ENCODE assay signal across 21 mouse cellular contexts in the genomic region with DNA sequence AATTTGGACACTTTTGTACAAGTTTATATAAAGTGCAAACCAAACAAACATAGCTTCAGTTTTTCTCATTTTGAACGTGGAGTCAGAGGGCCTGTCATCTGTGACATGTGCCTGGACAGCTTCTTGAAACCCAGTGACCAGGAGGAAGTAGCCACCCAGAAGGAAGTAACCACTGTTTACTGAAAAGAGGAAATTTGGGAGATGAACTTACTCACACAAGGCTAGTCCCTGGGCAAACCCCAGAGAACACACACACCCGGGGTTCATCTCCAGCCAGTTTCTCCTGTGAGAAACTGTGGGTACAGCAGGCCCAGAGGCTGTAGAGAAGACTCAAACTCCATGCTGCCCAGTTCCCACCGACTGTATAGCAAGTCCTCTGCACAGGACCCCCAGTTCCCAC. TPM values are rescaled to one million over a fixed set of nuclear protein-coding genes. Genes with fewer than 3 reads are reported as not detected.
DNase-seq lines count a peak whose midpoint lies in the region; ATAC-seq and TF ChIP-seq lines count a peak whose summit lies in the region.
"Had no signal": no experiment of that assay in that cellular context is flagged by ENCODE, and none has a peak within 500 bp of the region (broad histone marks: within the 10 kb centered on the region; RNA-seq: fewer than 3 reads in every experiment).

No protein-coding gene starts in this region.

- H3K36me3 ChIP-seq in lung, postnatal 0 days (ENCODE audit: insufficient read depth, low read length) = no peaks in the 10 kb centered on the region
- no peaks in the 10 kb centered on the region for H3K36me3 ChIP-seq in liver, embryonic 11.5 days (ENCODE audit: control insufficient read depth, insufficient read depth, low read length)
- H3K36me3 ChIP-seq: forebrain, embryonic 12.5 days; midbrain, embryonic 13.5 days had no signal

- no peaks in the 10 kb centered on the region for H3K9me3 ChIP-seq in lung, postnatal 0 days (ENCODE audit: low read length)
- no peaks in the 10 kb centered on the region for H3K9me3 ChIP-seq in liver, embryonic 11.5 days (ENCODE audit: control insufficient read depth, low read length)
- H3K9me3 ChIP-seq: forebrain, embryonic 12.5 days; midbrain, embryonic 13.5 days had no signal

- H3K9ac ChIP-seq in lung, postnatal 0 days (replicated peaks; ENCODE audit: low read depth) = no peak overlapping the region
- H3K9ac ChIP-seq in liver, embryonic 11.5 days (ENCODE audit: low read depth, low read length) = no peak overlapping the region
- H3K9ac ChIP-seq: forebrain, embryonic 12.5 days; midbrain, embryonic 13.5 days had no signal

- no peak for TF ChIP-seq CTCF in lung, postnatal 0 days (IDR thresholded peaks at IDR 0.05)

- DNase-seq in lung, postnatal 0 days (ENCODE audit: low spot score) = peak; percentile 41
- no peak for DNase-seq in lung, postnatal 4 days
- DNase-seq in liver, embryonic 11.5 days (ENCODE audit: low spot score) = no peak
- DNase-seq in thymus, postnatal 25 days = no peak
- no peak for DNase-seq in adrenal gland, postnatal 4 days (ENCODE audit: low spot score in 2 of 2)
- no peak for DNase-seq in layer of hippocampus, postnatal 14 days (ENCODE audit: low spot score in 2 of 2)
- DNase-seq: adrenal gland, postnatal 36 days; cerebellum, postnatal 10 days; gastrocnemius, postnatal 36 days; heart, postnatal 36 days; kidney, adult 18-20 months; kidney, postnatal 10 days; lung, adult 18-20 months; lung, postnatal 36 days; right cerebral cortex, adult 18-20 months had no signal

- ATAC-seq in lung, postnatal 0 days = no peak
- no peak for ATAC-seq in liver, embryonic 11.5 days (replicated peaks; ENCODE audit: low FRiP score)
- ATAC-seq in megakaryocyte progenitor cell, adult 5-6 weeks (replicated peaks; ENCODE audit: poor library complexity) = peak; percentile 59
- ATAC-seq: activated CD4-positive, CD25-positive, alpha-beta regulatory T cell, adult 4 months; hindbrain, embryonic 16.5 days; midbrain, embryonic 13.5 days had no signal

- H3K27me3 ChIP-seq in lung, postnatal 0 days (replicated peaks; ENCODE audit: insufficient read depth, low read length) = no peaks in the 10 kb centered on the region
- no peaks in the 10 kb centered on the region for H3K27me3 ChIP-seq in liver, embryonic 11.5 days (replicated peaks; ENCODE audit: control insufficient read depth, insufficient read depth, low read length)
- H3K27me3 ChIP-seq: forebrain, embryonic 12.5 days had no signal

- peak overlapping the region; percentile 44; the same call in 1 of the 2 replicates for H3K27ac ChIP-seq in lung, postnatal 0 days (ENCODE audit: low read length)
- peak overlapping the region; percentile 11; the same call in 1 of the 2 replicates for H3K27ac ChIP-seq in liver, embryonic 11.5 days (ENCODE audit: low read depth, low read length)
- H3K27ac ChIP-seq: forebrain, embryonic 12.5 days; midbrain, embryonic 13.5 days had no signal

- peaks cover 24% of the 10 kb centered on the region; the same call in 1 of the 2 replicates for H3K4me1 ChIP-seq in lung, postnatal 0 days (ENCODE audit: insufficient read depth, low read depth, low read length)
- H3K4me1 ChIP-seq in liver, embryonic 11.5 days (replicated peaks; ENCODE audit: control insufficient read depth, insufficient read depth, low read length) = peaks cover 3% of the 10 kb centered on the region

- no peak for TF ChIP-seq EP300 in lung, postnatal 0 days (IDR thresholded peaks at IDR 0.05)

- WGBS in lung, postnatal 0 days = 44% methylated on average over 3 of the region's 3 CpGs
- WGBS in liver, embryonic 11.5 days = 39% methylated on average over 3 of the region's 3 CpGs

- H3K4me3 ChIP-seq in lung, postnatal 0 days (ENCODE audit: low read depth, low read length) = no peak overlapping the region
- no peak overlapping the region for H3K4me3 ChIP-seq in liver, embryonic 11.5 days (ENCODE audit: low read depth, low read length)
- H3K4me3 ChIP-seq: forebrain, embryonic 12.5 days; midbrain, embryonic 13.5 days had no signal

- no peak overlapping the region for H3K4me2 ChIP-seq in lung, postnatal 0 days (replicated peaks; ENCODE audit: low read depth, low read length)
- H3K4me2 ChIP-seq in liver, embryonic 11.5 days = no peak overlapping the region
- H3K4me2 ChIP-seq: forebrain, embryonic 12.5 days; heart, embryonic 11.5 days; midbrain, embryonic 13.5 days had no signal

RNA-seq across cellular contexts. Expression of gene Tbc1d2b, which starts 3.9 kb away (rescaled TPM):
- polyA plus RNA-seq in lung, postnatal 0 days (2015; fragmentation: Nextera tagmentation; extraction: Ambion mirVana) = 9.5 and 11.0 TPM in 2 replicates
- polyA plus RNA-seq in liver, embryonic 11.5 days (2014; fragmentation: Nextera tagmentation; extraction: Ambion mirVana) = 13.2 and 14.2 TPM in 2 replicates
- 49.8 and 51.4 TPM in 2 replicates for total RNA-seq in megakaryocyte progenitor cell, adult 5-6 weeks (2015)
- 46.2 and 56.7 TPM in 2 replicates for total RNA-seq in megakaryocyte progenitor cell, adult 5-6 weeks (2017)
- total RNA-seq in adrenal gland, postnatal 4 days (2021) = 10 to 100 TPM; 44.3 to 47.7 TPM
- total RNA-seq in layer of hippocampus, postnatal 14 days (2021) = 10 to 100 TPM in 1 of 2 experiments, 1 to 10 TPM in 1; 8.8 to 13.6 TPM
